Mouse (Mus musculus) stomach, embryonic 15.5 days (tissue): ENCODE measurements around the gene Treml1. TPM values are rescaled to one million over a fixed set of nuclear protein-coding genes. Genes with fewer than 3 reads are reported as not detected.
A peak's percentile ranks its signal among the peaks of the same experiment; 100 is the strongest.
"Not testable (repeated sequence)": the region's sequence is repeated elsewhere in the genome, so short reads cannot be mapped to it uniquely, and the experiment has no call there.

Experiments
- ATAC-seq: fragments of 200-750 bp; cut with Nextera tagmentation; 2 replicates; pipeline ENCODE4 v1.8.0; 2017; ENCODE audit warnings: low read depth, moderate number of reproducible peaks, moderate TSS enrichment; ENCODE audit not compliant: insufficient read depth, low FRiP score
- H3K27ac ChIP-seq: fragments of 300-500 bp; sonication (generic); 2 replicates; pipeline ENCODE4 v1.5.1; 2015; ENCODE audit warnings: mild to moderate bottlenecking, inconsistent platforms
- H3K27me3 ChIP-seq: fragments of 300-500 bp; sonication (generic); replicated peaks from 2 replicates; pipeline ENCODE4 v1.6.1; 2015; ENCODE audit warnings: inconsistent platforms
- H3K36me3 ChIP-seq: fragments of 300-500 bp; sonication (generic); 2 replicates; pipeline ENCODE4 v1.6.1; 2015; ENCODE audit warnings: inconsistent platforms
- H3K4me1 ChIP-seq: fragments of 300-500 bp; sonication (generic); 2 replicates; pipeline ENCODE4 v1.6.1; 2015; ENCODE audit warnings: inconsistent platforms
- H3K4me2 ChIP-seq: fragments of 300-500 bp; sonication (generic); 2 replicates; pipeline ENCODE4 v1.6.1; 2015; ENCODE audit warnings: mild to moderate bottlenecking, inconsistent platforms
- H3K4me3 ChIP-seq: fragments of 300-500 bp; sonication (generic); replicated peaks from 2 replicates; pipeline ENCODE4 v1.5.1; 2015; ENCODE audit warnings: inconsistent platforms
- H3K9ac ChIP-seq: fragments of 300-500 bp; sonication (generic); 2 replicates; pipeline ENCODE4 v1.6.1; 2015; ENCODE audit warnings: inconsistent platforms
- H3K9me3 ChIP-seq: fragments of 300-500 bp; sonication (generic); 2 replicates; pipeline ENCODE4 v1.6.1; 2016; ENCODE audit warnings: inconsistent platforms
- WGBS: fragments of 180-500 bp; shearing (Covaris S2); methylation state at CpG from one replicate; pipeline ENCODE4 v1.1.7; 2015; 5-methylcytosine and 5-hydroxymethylcytosine counted together
- polyA plus RNA-seq: library from polyadenylated mRNA; unstranded; fragments of >200 nt; fragmentation: Nextera tagmentation; extraction: Ambion mirVana; gene quantifications from 2 replicates; pipeline ENCODE4 v1.2.1, GENCODE M21; 2015

The Treml1 gene
- 0.42 and 0.84 TPM in 2 replicates for polyA plus RNA-seq

DNA sequence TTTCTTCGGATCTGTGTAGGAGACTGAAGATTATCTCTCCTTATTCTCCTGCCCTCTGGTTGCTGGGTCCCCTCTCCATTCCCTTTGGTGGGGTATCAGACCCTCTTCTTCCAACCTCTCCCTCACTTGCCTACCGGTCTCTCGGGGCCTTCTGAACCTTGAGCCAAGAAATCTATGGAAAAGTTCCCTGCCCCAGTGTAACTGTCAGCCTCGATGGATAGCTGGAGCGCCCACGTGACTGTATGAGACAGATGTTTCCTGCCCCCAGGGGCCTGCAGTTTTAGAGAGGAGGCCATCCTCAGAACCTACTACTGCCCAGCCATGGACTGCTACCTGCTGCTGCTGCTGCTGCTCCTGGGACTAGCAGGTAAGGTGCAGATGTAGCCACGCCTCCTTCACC is at the start of gene Treml1:
Gene Treml1, plus strand, starts transcription at position 301 of the 400 bp plus-strand sequence.
- H3K4me3 ChIP-seq: no peak within 1 kb of the TSS

DNA sequence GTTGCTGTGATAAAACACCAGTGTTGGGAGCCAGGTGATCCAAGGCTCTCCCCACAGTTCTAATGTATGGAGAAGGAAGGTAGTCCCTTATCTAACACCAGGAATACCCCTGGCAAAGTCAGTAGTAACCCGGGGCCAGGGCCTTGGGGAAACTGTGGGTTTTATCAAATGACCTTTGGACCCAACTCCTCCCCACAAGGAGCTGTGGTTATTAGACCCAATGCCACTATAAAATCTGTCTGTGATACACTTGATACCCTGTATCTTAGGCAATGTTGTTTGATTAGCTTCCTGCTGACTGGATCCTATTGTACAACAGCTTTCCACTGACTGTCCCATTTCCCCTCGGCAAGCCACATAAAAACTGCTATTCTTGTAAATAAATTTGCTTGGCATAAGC is 47.6 kb upstream of the Treml1 start:
- no peaks in the 10 kb centered on the region for H3K36me3 ChIP-seq
- no peak overlapping the region for H3K4me2 ChIP-seq
- no peak overlapping the region for H3K27ac ChIP-seq
- H3K9ac ChIP-seq: no peak overlapping the region
- no peaks in the 10 kb centered on the region for H3K9me3 ChIP-seq
- 51% methylated on average over 2 of the region's 2 CpGs for WGBS
- no peak overlapping the region for H3K4me3 ChIP-seq
- H3K27me3 ChIP-seq: no peaks in the 10 kb centered on the region
- no peaks in the 10 kb centered on the region for H3K4me1 ChIP-seq
- no peak for ATAC-seq

More for the DNA sequence above, at the start of gene Treml1:
- Histone ChIP-seq H3K27me3 (no peaks in the 10 kb centered on the region), H3K9me3 (no peaks in the 10 kb centered on the region), H3K27ac (no peak within 1 kb of the TSS), H3K4me1 (no peaks in the 10 kb centered on the region), H3K36me3 (no peaks in the 10 kb centered on the region), H3K4me2 (no peak within 1 kb of the TSS), H3K9ac (no peak within 1 kb of the TSS)
- 64% methylated on average over 7 of the region's 7 CpGs for WGBS
- ATAC-seq: no peak

DNA sequence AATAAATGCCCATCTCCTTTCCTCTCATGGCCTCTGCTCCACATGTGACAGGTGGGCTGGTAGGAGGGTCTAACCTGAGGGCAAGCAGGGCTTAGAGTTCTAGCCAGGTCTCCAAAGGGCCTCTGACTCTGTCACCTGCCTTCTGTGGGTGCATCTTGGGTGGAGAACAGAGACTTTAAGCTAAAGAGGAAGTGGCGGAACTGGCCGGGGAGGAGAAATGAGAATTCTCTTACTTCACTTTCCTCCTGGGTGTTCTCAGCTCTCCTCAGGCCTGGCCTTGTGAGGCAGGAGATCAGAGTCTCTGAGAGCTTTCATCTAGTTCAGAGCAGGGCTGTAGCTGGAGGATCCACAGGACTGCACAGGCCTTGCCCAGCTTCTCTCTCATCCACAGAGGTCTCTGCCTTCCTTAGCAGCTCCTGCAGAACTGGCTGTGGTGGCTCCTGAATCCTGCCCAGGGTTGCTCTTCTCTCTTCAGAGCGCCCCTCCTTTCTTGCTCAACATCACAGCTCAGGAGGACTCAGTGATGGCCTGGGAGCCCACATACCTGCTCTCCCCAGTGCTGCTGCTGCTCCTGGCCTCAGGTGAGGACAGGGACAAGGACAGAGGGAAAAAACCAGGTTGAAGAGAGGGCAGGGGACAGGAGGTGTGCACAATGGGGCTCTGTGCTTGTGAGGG is 43.7 kb upstream of the Treml1 start, which contains the start of gene B430306N03Rik:
Gene B430306N03Rik, plus strand, starts transcription at position 237 of the 675 bp plus-strand sequence.
- H3K4me1 ChIP-seq, H3K9ac ChIP-seq, H3K4me3 ChIP-seq, H3K36me3 ChIP-seq, H3K9me3 ChIP-seq, H3K27me3 ChIP-seq, H3K27ac ChIP-seq, H3K4me2 ChIP-seq, ATAC-seq: not testable (repeated sequence)
- 93% methylated on average over 3 of the region's 3 CpGs for WGBS

GRCm38 (mm10) chr17:48318686-48319085 is 41.0 kb upstream of the Treml1 start:
- no peaks in the 10 kb centered on the region for H3K9me3 ChIP-seq
- H3K4me3 ChIP-seq: no peak overlapping the region
- H3K36me3 ChIP-seq: no peaks in the 10 kb centered on the region
- H3K4me1 ChIP-seq: no peaks in the 10 kb centered on the region
- no peak overlapping the region for H3K9ac ChIP-seq
- no peak overlapping the region for H3K4me2 ChIP-seq
- 96% methylated on average over 1 of the region's 1 CpGs for WGBS
- no peaks in the 10 kb centered on the region for H3K27me3 ChIP-seq
- ATAC-seq: no peak
- no peak overlapping the region for H3K27ac ChIP-seq

GRCm38 (mm10) chr17:48321279-48321678 is 38.4 kb upstream of the Treml1 start:
- H3K4me1 ChIP-seq: no peaks in the 10 kb centered on the region
- no peak overlapping the region for H3K4me2 ChIP-seq
- H3K4me3 ChIP-seq: no peak overlapping the region
- no peak for ATAC-seq
- H3K27ac ChIP-seq: no peak overlapping the region
- WGBS: 54% methylated on average over 2 of the region's 2 CpGs
- no peaks in the 10 kb centered on the region for H3K9me3 ChIP-seq
- no peaks in the 10 kb centered on the region for H3K27me3 ChIP-seq
- H3K9ac ChIP-seq: no peak overlapping the region
- H3K36me3 ChIP-seq: no peaks in the 10 kb centered on the region

DNA sequence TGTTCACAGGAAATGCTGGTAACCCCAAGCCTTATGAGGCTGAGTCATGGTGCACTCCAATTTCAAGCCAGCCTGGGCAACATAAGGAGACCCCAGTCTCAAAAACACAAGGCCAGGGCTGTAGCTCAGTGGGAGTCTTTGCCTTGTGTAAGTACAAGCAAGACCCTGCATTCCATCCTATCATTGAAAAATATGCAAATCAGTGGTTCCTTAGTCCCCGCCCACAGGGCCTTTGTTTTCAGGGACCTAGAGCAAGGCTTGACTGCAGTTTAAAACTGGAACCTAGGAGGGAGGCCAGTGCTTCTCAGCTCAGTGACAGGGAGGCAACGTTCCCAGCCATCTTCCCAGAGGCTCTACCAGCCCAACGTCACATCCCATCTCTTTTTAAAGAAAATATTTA is 36.5 kb upstream of the Treml1 start:
- no peak overlapping the region for H3K4me3 ChIP-seq
- WGBS: 78% methylated on average over 3 of the region's 3 CpGs

DNA sequence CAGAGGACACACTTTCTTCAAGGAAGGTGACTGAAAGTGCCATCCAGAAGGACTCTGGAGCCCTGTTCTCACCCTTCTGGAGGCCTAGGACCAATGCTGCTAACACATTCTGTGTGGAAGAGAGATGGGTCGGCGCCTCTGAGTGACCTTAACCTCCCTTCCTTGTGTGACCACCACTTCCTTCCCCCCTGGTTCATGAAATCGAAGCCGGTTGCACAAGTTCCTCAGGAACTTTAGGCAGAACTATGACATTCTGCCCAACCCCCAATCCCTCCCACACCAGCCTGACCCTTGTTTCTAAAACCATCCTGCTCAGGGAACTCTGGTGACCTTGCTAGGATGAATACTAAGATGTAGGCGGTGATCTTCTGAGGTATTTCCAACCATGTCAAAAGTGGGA is 35.5 kb upstream of the Treml1 start:
- WGBS: 85% methylated on average over 5 of the region's 5 CpGs
- H3K27ac ChIP-seq: no peak overlapping the region
- H3K4me2 ChIP-seq: no peak overlapping the region
- ATAC-seq: no peak
- H3K4me3 ChIP-seq: no peak overlapping the region
- no peaks in the 10 kb centered on the region for H3K27me3 ChIP-seq
- no peaks in the 10 kb centered on the region for H3K9me3 ChIP-seq
- no peak overlapping the region for H3K9ac ChIP-seq
- H3K36me3 ChIP-seq: no peaks in the 10 kb centered on the region
- H3K4me1 ChIP-seq: no peaks in the 10 kb centered on the region

More for the DNA sequence above, 36.5 kb upstream of the Treml1 start:
- no peak for ATAC-seq
- Histone ChIP-seq H3K4me2 (no peak overlapping the region), H3K27me3 (no peaks in the 10 kb centered on the region), H3K9ac (no peak overlapping the region), H3K9me3 (no peaks in the 10 kb centered on the region), H3K27ac (no peak overlapping the region), H3K4me1 (no peaks in the 10 kb centered on the region), H3K36me3 (no peaks in the 10 kb centered on the region)

- H3K9me3 ChIP-seq: no peaks in the 10 kb centered on the region
- no peaks in the 10 kb centered on the region for H3K4me1 ChIP-seq
- no peaks in the 10 kb centered on the region for H3K27me3 ChIP-seq
- no peak overlapping the region for H3K4me2 ChIP-seq
- no peak overlapping the region for H3K4me3 ChIP-seq
- ATAC-seq: no peak
- no peak overlapping the region for H3K9ac ChIP-seq
- H3K27ac ChIP-seq: no peak overlapping the region
- H3K36me3 ChIP-seq: no peaks in the 10 kb centered on the region
- 91% methylated on average over 6 of the region's 6 CpGs for WGBS
Measured at GRCm38 (mm10) chr17:48325093-48325492, 34.6 kb upstream of the Treml1 start.

DNA sequence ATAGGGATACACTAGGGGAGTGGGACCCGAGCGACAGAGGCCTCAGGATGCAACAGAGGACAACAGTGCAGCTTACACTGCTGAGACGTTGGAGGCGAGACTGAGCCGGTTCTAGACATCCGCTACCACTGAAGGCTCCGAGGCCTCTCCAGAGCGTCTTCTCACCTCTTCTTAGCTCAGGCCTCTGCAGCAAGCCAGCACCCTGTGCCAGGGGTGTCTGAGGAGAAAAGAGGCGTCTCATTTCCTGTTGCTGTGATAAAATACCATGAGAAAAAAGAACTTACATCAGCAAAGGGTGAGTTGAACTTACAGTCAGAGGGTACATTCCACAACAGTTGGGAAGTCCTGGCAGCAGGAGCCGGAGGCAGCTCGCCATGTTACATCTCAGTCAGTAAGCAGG is 34.1 kb upstream of the Treml1 start:
- 80% methylated on average over 11 of the region's 11 CpGs for WGBS
- Histone ChIP-seq H3K4me2 (no peak overlapping the region), H3K27me3 (no peaks in the 10 kb centered on the region), H3K27ac (no peak overlapping the region), H3K9ac (no peak overlapping the region), H3K4me3 (no peak overlapping the region), H3K4me1 (no peaks in the 10 kb centered on the region), H3K9me3 (no peaks in the 10 kb centered on the region), H3K36me3 (no peaks in the 10 kb centered on the region)
- no peak for ATAC-seq

DNA sequence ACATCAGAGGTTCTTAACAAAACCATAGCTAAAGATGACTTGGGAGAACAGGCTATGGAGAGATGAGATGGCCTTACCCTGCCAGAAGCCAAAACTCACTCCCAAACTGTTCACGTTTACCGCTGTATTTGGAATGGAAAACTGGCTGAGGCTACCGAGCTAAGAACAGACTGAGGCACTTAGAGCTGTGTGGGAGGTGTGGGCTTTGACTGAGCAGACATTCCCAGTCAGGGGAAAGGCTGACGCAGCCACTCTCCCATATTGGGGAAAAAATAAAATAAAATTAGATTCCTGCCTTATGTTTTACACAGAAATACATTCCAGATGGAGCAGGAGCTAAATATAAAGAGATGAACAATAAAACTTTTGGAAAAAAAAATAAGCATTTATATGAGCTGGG is 33.1 kb upstream of the Treml1 start:
- no peak overlapping the region for H3K9ac ChIP-seq
- H3K4me3 ChIP-seq: no peak overlapping the region
- 61% methylated on average over 4 of the region's 4 CpGs for WGBS
- no peak overlapping the region for H3K27ac ChIP-seq
- no peaks in the 10 kb centered on the region for H3K36me3 ChIP-seq
- no peaks in the 10 kb centered on the region for H3K4me1 ChIP-seq
- ATAC-seq: no peak
- no peaks in the 10 kb centered on the region for H3K27me3 ChIP-seq
- no peaks in the 10 kb centered on the region for H3K9me3 ChIP-seq
- no peak overlapping the region for H3K4me2 ChIP-seq

DNA sequence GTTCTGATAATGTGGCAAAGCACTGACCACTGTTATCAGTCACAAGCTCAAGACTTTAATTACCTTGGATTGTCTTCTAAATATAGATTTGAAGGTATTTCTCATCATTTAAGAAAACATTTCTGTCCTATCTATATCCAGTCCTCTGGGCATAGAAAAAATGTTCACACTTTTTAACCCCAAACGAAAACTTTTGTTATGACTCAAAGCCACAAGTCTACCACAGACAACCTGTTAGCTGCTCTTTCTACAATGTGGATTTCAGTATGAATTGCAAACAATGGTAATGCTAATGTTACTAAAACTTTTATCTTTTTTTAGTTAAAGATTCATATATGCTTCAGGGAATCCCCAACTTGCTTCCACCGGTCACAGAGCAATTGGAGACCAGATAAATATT is 27.2 kb upstream of the Treml1 start:
- H3K27ac ChIP-seq: no peak overlapping the region
- no peak overlapping the region for H3K4me2 ChIP-seq
- 78% methylated on average over 2 of the region's 2 CpGs for WGBS
- H3K9ac ChIP-seq: no peak overlapping the region
- H3K4me1 ChIP-seq: no peaks in the 10 kb centered on the region
- H3K9me3 ChIP-seq: no peaks in the 10 kb centered on the region
- no peak overlapping the region for H3K4me3 ChIP-seq
- H3K27me3 ChIP-seq: no peaks in the 10 kb centered on the region
- ATAC-seq: no peak
- no peaks in the 10 kb centered on the region for H3K36me3 ChIP-seq

DNA sequence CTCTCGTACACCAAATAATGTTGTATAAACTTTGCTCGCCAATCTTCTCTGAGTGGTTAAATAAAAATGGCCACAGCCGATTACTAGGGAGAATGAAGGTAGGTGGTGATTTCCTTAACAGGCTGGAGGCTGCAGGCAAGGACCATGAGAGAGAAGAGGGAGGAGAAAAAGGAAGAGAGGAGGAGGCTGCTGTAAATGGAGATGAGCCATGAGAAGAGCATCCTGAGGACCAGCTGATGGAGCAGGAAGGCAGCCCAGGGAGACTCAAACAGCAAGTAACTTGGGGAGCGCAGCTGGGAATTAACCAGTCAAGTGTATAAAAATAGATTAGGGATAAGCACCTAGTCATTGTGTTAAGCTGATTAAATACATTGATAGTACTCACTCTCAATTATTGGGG is 25.5 kb upstream of the Treml1 start:
- H3K27ac ChIP-seq: no peak overlapping the region
- H3K36me3 ChIP-seq: no peaks in the 10 kb centered on the region
- H3K9ac ChIP-seq: no peak overlapping the region
- H3K9me3 ChIP-seq: no peaks in the 10 kb centered on the region
- no peak for ATAC-seq
- no peaks in the 10 kb centered on the region for H3K27me3 ChIP-seq
- no peak overlapping the region for H3K4me3 ChIP-seq
- H3K4me2 ChIP-seq: no peak overlapping the region
- WGBS: 84% methylated on average over 4 of the region's 4 CpGs
- no peaks in the 10 kb centered on the region for H3K4me1 ChIP-seq

- WGBS: 4% methylated on average over 6 of the region's 6 CpGs
- ATAC-seq: peak; percentile 50; the same call in 1 of the 2 replicates
- Histone ChIP-seq H3K9ac (no peak overlapping the region), H3K4me3 (no peak overlapping the region), H3K9me3 (no peaks in the 10 kb centered on the region), H3K27me3 (no peaks in the 10 kb centered on the region), H3K27ac (no peak overlapping the region), H3K36me3 (no peaks in the 10 kb centered on the region), H3K4me1 (no peaks in the 10 kb centered on the region), H3K4me2 (no peak overlapping the region)
Measured at GRCm38 (mm10) chr17:48336857-48337256, 22.9 kb upstream of the Treml1 start.
